Mouse (Mus musculus) liver, postnatal 0 days (tissue): ENCODE data around the gene Cnnm3.

ENCODE experiments used
- CTCF ChIP-seq: sonication (generic); IDR thresholded peaks from 2 replicates; pipeline ENCODE4 v1.5.1; 2016; ENCODE audit warnings: antibody characterized with exemption, low read depth
- EP300 ChIP-seq: IDR thresholded peaks from 2 replicates; pipeline ENCODE4 v1.6.1; 2016; ENCODE audit warnings: antibody characterized with exemption, low read depth, mild to moderate bottlenecking

- TF ChIP-seq CTCF (peak; percentile 52), EP300 (no peak)
Observed at GRCm38 (mm10) chr1:36492416-36493139, 19.1 kb upstream of the Cnnm3 start.
